Mouse (Mus musculus): ENCODE results near the gene Ppfia3. TPM values are rescaled to one million over a fixed set of nuclear protein-coding genes. Genes with fewer than 3 reads are reported as not detected.

Gene Ppfia3
- polyA plus RNA-seq (2012; ENCODE audit: insufficient read depth, insufficient read length, low replicate concordance, missing spikeins) = not detected in 2 replicates

DNA sequence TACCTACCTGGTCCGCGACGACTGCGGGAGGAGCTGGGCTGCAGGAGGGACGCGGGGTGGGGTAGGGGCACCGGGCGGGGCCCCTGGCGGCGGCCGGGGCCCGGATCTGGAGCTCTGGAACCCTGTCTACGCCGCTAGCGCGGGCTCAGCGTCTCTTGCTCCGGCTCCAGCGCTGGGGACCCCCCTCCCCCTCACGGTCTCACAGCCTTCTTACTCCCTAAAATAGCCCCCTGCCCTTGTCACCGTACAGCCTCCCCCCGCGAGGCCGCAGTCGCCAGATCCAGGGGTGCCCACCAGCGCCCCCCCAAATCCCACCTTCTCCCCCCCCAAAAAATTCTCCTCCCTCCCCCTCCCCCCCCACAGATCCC is at the start of gene Ppfia3:
TSS of gene Ppfia3 (minus strand) at position 368 of the 368 bp plus-strand sequence.
- peak within 1 kb of the TSS; percentile 75 for H3K4me3 ChIP-seq (ENCODE audit: insufficient read depth, low read depth, low read length)
- peak within 1 kb of the TSS; percentile 63 for H3K27ac ChIP-seq (ENCODE audit: insufficient read depth, low read depth, low read length)
- under 1% methylated on average over 24 of the region's 26 CpGs for WGBS
- peaks cover 33% of the 10 kb centered on the region for H3K4me1 ChIP-seq (ENCODE audit: control insufficient read depth, insufficient read depth, low read length)
- TF ChIP-seq POLR2A (IDR thresholded peaks at IDR 0.05; ENCODE audit: insufficient read depth, low read depth, low read length) (no peak), CTCF (IDR thresholded peaks at IDR 0.05; ENCODE audit: insufficient read depth, low read depth, low read length) (no peak)

DNA sequence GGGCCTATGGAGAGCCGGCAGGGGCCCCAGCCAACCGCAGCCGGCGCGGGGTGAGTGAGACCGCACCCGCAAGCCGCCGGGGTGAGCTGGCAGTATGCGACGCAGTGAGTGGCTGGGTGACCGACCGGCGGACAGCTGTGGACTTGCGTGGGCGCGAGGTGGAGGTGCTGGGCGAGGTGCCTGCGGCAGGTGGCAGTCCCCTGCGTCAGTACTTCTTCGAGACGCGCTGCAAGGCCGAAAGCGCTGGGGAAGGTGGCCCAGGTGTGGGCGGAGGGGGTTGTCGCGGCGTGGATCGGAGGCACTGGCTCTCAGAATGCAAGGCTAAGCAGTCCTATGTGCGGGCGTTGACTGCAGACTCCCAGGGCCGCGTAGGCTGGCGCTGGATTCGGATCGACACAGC is 48.8 kb upstream of the Ppfia3 start:
- TF ChIP-seq POLR2A (IDR thresholded peaks at IDR 0.05; ENCODE audit: insufficient read depth, low read depth, low read length) (no peak), CTCF (IDR thresholded peaks at IDR 0.05; ENCODE audit: insufficient read depth, low read depth, low read length) (no peak)
- no peak overlapping the region for H3K27ac ChIP-seq (ENCODE audit: insufficient read depth, low read depth, low read length)
- no peak overlapping the region; the same call in 1 of the 2 replicates for H3K4me3 ChIP-seq (ENCODE audit: insufficient read depth, low read depth, low read length)
- WGBS = 9% methylated on average over 37 of the region's 37 CpGs
- H3K4me1 ChIP-seq (ENCODE audit: control insufficient read depth, insufficient read depth, low read length) = peaks cover 17% of the 10 kb centered on the region

DNA sequence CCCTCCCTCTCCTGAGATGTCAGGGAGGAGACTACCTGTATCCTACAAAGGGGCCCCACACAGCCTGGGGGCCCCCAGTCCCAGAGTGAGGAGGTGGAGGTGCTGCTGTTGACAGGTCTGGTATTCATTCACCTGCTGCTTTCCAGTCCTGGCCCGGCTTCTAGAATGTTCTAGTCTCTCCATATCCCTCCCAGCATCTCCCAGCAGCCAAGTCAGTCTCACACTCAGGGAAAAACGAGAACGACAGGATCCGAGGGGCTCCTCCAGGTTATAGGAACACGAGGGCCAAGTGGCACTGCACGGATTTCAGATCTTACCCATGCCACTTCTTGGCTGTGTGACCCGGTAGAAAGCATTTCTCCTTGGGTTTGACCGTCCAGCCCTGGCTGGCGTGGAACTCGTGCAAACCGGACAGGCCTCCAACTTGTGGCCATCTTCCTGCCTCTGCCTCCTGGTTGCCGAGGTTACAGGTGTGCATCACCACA is 48.0 kb upstream of the Ppfia3 start:
- TF ChIP-seq POLR2A (IDR thresholded peaks at IDR 0.05; ENCODE audit: insufficient read depth, low read depth, low read length) (no peak), CTCF (IDR thresholded peaks at IDR 0.05; ENCODE audit: insufficient read depth, low read depth, low read length) (no peak)
- Histone ChIP-seq H3K4me3 (ENCODE audit: insufficient read depth, low read depth, low read length) (no peak overlapping the region), H3K4me1 (ENCODE audit: control insufficient read depth, insufficient read depth, low read length) (peaks cover 17% of the 10 kb centered on the region), H3K27ac (ENCODE audit: insufficient read depth, low read depth, low read length) (no peak overlapping the region)
- 39% methylated on average over 12 of the region's 12 CpGs for WGBS

DNA sequence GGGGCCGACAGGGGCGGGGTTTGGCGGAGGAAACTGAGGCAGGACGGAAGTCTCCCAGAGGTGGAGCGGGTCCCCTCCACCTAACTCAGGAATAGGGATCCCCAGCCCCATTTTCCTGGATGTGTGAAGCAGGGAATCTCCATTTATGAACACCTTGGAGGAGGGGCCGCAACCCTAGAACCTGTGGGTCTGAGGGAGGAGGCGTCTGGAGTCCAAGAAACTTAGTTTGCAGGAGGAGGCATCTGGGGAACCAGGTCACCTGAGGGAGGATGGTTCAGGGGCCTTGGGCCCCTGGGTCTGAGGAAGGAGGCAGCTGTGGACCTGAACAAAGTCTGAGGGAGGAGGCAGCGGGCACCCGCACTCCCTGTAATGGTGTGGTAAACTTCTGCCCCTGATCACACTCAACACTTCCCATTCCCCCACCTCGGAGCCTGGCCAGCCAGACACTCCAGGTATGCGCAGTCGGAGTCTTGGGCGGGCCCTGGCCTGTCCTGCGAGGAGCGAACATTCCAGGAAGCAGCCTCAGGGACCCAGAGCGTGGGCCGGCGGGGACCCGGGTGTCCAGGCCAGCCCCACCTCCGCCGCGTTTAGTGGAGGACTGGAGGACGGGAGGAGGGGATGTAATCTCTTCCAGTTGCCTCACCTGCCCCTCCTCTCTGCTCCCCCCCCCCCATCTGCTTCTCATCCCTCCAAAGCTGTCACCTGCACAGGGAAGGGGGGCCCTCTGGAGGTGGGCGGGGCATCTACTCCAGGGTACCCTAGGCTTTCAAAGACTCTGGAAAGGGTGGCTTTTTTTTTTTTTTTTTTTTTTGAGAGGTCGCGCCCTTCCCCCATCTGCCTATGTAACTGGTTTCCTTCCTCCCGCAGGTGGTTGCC is 47.3 kb upstream of the Ppfia3 start:
- WGBS = 2% methylated on average over 27 of the region's 27 CpGs
- Histone ChIP-seq H3K27ac (ENCODE audit: insufficient read depth, low read depth, low read length) (no peak overlapping the region), H3K4me1 (ENCODE audit: control insufficient read depth, insufficient read depth, low read length) (peaks cover 17% of the 10 kb centered on the region), H3K4me3 (ENCODE audit: insufficient read depth, low read depth, low read length) (no peak overlapping the region)
- TF ChIP-seq POLR2A (IDR thresholded peaks at IDR 0.05; ENCODE audit: insufficient read depth, low read depth, low read length) (no peak), CTCF (IDR thresholded peaks at IDR 0.05; ENCODE audit: insufficient read depth, low read depth, low read length) (no peak)

DNA sequence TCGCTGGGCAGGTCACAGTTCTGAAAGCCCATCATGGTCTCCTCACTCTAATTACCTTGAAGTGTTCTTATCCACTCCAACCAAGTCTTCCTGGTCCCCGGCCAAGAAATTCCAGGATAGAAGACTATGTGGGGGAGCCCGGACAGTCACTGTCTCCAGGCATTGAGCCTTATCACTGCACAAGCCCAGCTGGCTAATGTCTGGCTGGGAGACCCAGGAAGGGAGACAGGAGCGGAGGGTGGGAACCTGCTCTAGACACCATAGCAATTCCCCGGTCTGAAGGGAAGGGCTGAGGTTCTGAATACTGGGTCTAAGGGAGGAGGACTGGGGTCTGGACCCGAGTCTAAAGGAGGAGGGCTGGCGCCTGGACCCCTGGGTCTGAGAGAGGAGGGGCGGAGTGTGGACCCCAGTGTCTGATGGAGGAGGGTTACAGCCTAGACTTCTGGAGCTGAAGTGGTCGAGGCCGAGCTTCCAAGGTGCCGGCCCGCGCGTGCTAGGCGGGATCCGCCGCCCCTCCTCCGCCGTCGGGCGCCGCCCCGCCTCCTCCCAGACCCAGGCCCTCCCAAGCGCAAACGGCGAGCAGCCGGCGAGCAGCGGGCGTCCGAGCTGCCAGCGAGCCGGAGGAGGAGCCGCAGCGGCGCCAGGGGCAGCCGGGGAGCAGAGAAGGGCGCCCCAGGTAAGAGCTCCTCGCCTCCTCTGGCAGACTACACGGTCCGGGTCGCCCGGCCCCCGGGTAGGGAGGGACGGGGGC is 46.5 kb upstream of the Ppfia3 start, which contains the start of gene Ntf5:
TSS of gene Ntf5 (plus strand) at position 583 of the 751 bp plus-strand sequence.
- TF ChIP-seq POLR2A (IDR thresholded peaks at IDR 0.05; ENCODE audit: insufficient read depth, low read depth, low read length) (no peak), CTCF (IDR thresholded peaks at IDR 0.05; ENCODE audit: insufficient read depth, low read depth, low read length) (no peak)
- 4% methylated on average over 44 of the region's 45 CpGs for WGBS
- peak within 1 kb of the TSS; percentile 32; the same call in 1 of the 2 replicates for H3K4me3 ChIP-seq (ENCODE audit: insufficient read depth, low read depth, low read length)
- H3K27ac ChIP-seq (ENCODE audit: insufficient read depth, low read depth, low read length) = no peak within 1 kb of the TSS
- peaks cover 17% of the 10 kb centered on the region for H3K4me1 ChIP-seq (ENCODE audit: control insufficient read depth, insufficient read depth, low read length)

DNA sequence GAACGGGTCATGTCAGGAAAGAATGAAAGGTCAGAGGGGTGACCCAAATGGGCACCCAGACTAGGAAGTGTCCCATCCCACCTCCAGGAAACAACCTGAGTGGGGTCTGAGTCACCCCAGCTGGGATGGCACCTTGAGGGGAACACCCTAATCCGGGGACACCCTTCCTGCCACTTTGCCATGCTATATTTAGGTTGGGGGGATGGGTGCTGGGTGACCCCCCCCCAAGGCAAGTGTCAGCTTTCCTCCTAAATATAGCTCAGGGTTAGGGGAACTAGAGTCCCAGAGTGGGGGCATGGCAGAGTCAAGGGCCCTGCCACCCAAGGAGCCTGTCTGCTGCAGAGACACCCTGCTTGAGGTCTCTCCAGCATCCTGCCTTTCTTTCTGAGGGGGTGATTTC is 45.6 kb upstream of the Ppfia3 start:
- 88% methylated on average over 2 of the region's 2 CpGs for WGBS
- Histone ChIP-seq H3K4me1 (ENCODE audit: control insufficient read depth, insufficient read depth, low read length) (peaks cover 17% of the 10 kb centered on the region), H3K27ac (ENCODE audit: insufficient read depth, low read depth, low read length) (no peak overlapping the region), H3K4me3 (ENCODE audit: insufficient read depth, low read depth, low read length) (no peak overlapping the region)
- no peak for TF ChIP-seq CTCF (IDR thresholded peaks at IDR 0.05; ENCODE audit: insufficient read depth, low read depth, low read length)
- TF ChIP-seq POLR2A (IDR thresholded peaks at IDR 0.05; ENCODE audit: insufficient read depth, low read depth, low read length) = no peak

DNA sequence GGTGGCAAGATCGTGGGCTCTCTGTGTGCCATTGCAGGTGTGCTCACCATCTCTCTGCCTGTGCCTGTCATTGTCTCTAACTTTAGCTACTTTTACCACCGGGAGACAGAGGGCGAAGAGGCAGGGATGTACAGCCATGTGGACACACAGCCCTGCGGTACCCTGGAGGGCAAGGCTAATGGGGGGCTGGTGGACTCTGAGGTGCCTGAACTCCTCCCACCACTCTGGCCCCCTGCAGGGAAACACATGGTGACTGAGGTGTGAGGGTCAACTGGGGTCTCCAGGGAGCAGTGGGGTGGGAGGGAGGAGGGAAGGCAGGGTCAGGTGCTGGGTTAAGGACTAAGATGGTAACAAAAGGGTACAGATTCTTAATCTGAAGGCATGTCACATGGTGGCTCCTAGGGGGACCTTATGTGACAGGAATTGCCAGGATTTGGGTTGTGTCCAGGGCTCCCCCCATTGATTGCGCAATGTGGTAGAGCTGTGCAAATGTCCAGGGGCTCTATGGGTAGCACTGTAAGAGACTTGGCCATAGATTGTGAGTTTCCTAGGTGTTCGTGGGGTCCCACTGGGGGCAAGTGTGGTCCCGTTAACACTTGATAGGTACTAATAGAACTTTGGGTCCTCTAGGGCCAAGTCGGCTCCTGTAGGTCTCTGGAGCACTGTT is 42.8 kb upstream of the Ppfia3 start:
- Histone ChIP-seq H3K27ac (ENCODE audit: insufficient read depth, low read depth, low read length) (no peak overlapping the region), H3K4me3 (ENCODE audit: insufficient read depth, low read depth, low read length) (no peak overlapping the region), H3K4me1 (ENCODE audit: control insufficient read depth, insufficient read depth, low read length) (peaks cover 22% of the 10 kb centered on the region; the same call in 1 of the 2 replicates)
- no peak for TF ChIP-seq CTCF (IDR thresholded peaks at IDR 0.05; ENCODE audit: insufficient read depth, low read depth, low read length)
- TF ChIP-seq POLR2A (IDR thresholded peaks at IDR 0.05; ENCODE audit: insufficient read depth, low read depth, low read length) = no peak
- 88% methylated on average over 8 of the region's 8 CpGs for WGBS

DNA sequence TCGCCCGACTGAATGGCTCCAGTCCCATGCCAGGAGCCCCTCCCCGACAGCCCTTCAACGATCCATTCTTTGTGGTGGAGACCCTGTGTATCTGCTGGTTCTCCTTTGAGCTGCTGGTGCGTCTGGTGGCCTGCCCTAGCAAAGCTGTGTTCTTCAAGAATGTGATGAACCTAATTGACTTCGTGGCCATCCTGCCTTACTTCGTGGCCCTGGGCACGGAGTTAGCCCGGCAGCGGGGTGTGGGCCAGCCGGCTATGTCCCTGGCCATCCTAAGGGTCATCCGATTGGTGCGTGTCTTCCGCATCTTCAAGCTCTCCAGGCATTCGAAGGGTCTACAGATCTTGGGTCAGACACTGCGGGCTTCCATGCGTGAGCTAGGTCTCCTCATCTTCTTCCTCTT is 42.1 kb upstream of the Ppfia3 start:
- H3K4me1 ChIP-seq (ENCODE audit: control insufficient read depth, insufficient read depth, low read length) = peaks cover 17% of the 10 kb centered on the region; the same call in 1 of the 2 replicates
- no peak for TF ChIP-seq POLR2A (IDR thresholded peaks at IDR 0.05; ENCODE audit: insufficient read depth, low read depth, low read length)
- no peak for TF ChIP-seq CTCF (IDR thresholded peaks at IDR 0.05; ENCODE audit: insufficient read depth, low read depth, low read length)
- no peak overlapping the region for H3K4me3 ChIP-seq (ENCODE audit: insufficient read depth, low read depth, low read length)
- no peak overlapping the region for H3K27ac ChIP-seq (ENCODE audit: insufficient read depth, low read depth, low read length)
- 84% methylated on average over 17 of the region's 17 CpGs for WGBS

All from olfactory bulb, adult 2 months (tissue).